Mouse (Mus musculus): Measurements from ENCODE around the gene H2-Aa.
A peak's percentile ranks its signal among the peaks of the same experiment; 100 is the strongest.
"Not testable (repeated sequence)": the region's sequence is repeated elsewhere in the genome, so short reads cannot be mapped to it uniquely, and the experiment has no call there.

The H2-Aa gene

GRCm38 (mm10) chr17:34287648-34288047 is at the start of gene H2-Aa:
TSS of gene H2-Aa (minus strand) at chr17:34287823.
- peak; percentile 82 for DNase-seq (ENCODE audit: low spot score)

GRCm38 (mm10) chr17:34331200-34331599 is 43.6 kb upstream of the H2-Aa start:
- no peak for DNase-seq (ENCODE audit: low spot score)

GRCm38 (mm10) chr17:34329807-34330206 is 42.2 kb upstream of the H2-Aa start:
- DNase-seq (ENCODE audit: low spot score) = no peak

DNA sequence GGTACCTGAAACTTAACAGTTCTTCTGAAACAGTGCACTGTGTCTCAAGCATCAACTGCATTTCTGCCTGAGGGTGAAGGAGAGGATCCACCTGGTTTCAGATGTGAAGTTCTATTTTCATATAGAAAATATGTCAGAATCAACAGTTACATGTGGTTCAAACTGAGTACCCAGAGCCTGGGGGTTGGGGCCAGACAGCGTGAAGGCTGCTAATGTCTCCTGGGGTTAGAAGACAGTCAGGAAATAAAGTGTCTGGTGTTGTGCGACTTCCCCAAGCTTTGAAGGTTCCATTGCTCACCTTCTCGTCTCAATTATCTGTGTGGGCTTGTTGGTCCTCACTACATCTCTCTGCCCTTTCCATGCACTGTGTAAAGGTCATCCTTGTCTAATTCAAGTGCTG is 38.8 kb upstream of the H2-Aa start:
- no peak for DNase-seq (ENCODE audit: low spot score)

DNA sequence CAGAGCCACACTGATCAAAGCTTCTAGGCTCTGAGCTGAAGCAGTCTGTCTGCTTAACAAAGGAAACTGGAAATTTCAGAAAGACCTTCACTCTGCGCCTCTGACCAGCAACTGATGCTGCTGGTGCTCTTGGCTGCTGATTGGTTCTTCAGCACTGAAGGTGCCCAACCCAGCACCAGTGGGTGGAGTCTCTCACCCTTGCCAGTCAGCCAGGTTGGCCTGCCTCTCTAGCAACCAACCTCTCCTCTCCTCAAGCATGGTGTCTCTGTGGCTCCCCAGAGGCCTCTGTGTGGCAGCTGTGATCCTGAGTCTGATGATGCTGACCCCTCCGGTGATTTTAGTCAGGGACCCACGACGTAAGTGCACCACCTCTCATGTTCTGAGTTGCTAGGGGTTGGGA is 37.8 kb upstream of the H2-Aa start, which contains the start of gene H2-Eb2:
H2-Eb2 (plus strand) TSS at position 230 of the 400 bp plus-strand sequence.
- DNase-seq (ENCODE audit: low spot score) = no peak

DNA sequence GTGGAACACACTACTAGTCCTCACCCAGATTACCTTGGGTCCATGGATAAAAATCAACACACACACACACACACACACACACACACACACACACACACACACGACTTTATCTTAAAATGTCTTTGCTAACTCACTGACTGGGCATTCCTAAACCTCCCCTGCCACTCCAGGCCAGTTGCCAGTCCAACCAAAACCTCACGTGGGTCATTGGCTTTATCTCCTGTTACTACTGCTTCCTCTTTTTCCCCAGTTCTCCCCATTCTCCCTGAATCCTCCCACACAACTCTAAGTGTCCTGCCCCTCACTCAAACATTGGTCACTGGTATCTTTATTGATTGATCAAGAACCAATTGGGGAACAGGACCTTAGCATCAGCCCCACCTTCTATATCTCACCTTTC is 29.7 kb upstream of the H2-Aa start:
- no peak for DNase-seq (ENCODE audit: low spot score)

GRCm38 (mm10) chr17:34316697-34317096 is 29.1 kb upstream of the H2-Aa start:
- DNase-seq (ENCODE audit: low spot score) = no peak

- no peak for DNase-seq (ENCODE audit: low spot score)
Observed at GRCm38 (mm10) chr17:34315512-34315911, 27.9 kb upstream of the H2-Aa start.

GRCm38 (mm10) chr17:34314286-34314685 is 26.7 kb upstream of the H2-Aa start:
- no peak for DNase-seq (ENCODE audit: low spot score)

GRCm38 (mm10) chr17:34313393-34313792 is 25.8 kb upstream of the H2-Aa start:
- DNase-seq (ENCODE audit: low spot score) = peak; percentile 57

DNA sequence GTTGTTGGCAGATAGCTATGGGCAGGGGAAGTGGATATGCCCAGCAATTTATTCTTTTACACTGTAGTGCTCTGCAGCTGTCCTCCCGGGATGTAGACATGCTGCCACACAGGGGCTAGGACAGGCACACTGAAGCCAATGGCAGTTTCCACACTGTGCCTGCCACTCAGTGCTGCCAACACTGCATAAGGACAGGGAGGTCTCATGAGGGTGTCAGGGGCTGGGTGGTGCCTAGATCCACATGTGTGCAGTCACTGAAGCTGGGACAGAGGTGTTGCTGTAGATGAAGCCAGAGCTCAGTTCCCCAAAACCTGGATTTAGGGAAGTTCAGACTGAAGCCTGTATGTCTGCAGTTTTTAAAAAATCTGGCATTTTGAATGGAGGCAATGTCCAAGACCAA is 24.6 kb upstream of the H2-Aa start:
- DNase-seq (ENCODE audit: low spot score) = no peak

DNA sequence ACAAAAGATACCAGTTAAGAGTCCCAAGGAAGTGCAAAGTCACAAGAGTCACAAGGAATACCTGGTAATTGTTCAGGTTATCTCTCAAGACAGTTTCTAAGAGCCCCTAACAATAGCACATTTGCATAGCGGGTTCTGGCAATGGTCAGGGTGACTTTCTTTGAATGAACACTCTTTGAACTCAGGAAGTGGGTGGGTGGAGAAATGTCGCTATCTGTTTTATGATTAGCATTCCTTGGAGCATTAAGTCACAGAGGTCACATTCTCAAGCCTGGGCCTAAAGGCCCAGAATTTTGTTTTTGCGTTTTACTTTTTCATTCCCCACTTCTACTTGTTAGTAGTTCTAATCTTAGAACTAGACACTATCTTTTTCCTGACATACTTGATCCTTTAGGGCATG is 22.9 kb upstream of the H2-Aa start:
- not testable (repeated sequence) for DNase-seq (ENCODE audit: low spot score)

- peak; percentile 51 for DNase-seq (ENCODE audit: low spot score)
Observed at GRCm38 (mm10) chr17:34309683-34310385, 22.2 kb upstream of the H2-Aa start.

- DNase-seq (ENCODE audit: low spot score) = no peak
Observed at GRCm38 (mm10) chr17:34309225-34309624, 21.6 kb upstream of the H2-Aa start.

DNA sequence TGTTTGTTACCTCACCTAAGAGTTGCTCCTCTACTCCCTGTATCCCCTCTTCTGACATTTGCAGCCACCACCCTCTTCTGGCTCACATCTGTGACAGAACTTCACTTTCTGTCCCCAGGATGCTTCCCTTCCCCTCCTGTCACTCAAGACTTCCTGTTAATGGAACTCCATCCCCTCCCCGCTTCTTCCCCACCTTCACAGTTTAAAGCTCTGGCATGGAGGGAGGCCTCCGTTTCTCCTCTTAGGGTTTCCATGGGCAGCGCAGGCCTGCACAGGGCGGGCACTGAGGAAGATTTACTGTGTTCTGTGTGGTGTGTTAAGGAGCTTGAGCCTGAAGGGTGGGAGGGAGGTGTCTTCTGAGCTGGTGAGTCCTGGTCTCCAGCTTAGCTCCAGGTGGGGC is 20.5 kb upstream of the H2-Aa start:
- DNase-seq (ENCODE audit: low spot score) = no peak

- no peak for DNase-seq (ENCODE audit: low spot score)
Observed at GRCm38 (mm10) chr17:34307216-34307615, 19.6 kb upstream of the H2-Aa start.

- no peak for DNase-seq (ENCODE audit: low spot score)
Observed at GRCm38 (mm10) chr17:34306407-34306806, 18.8 kb upstream of the H2-Aa start.

DNA sequence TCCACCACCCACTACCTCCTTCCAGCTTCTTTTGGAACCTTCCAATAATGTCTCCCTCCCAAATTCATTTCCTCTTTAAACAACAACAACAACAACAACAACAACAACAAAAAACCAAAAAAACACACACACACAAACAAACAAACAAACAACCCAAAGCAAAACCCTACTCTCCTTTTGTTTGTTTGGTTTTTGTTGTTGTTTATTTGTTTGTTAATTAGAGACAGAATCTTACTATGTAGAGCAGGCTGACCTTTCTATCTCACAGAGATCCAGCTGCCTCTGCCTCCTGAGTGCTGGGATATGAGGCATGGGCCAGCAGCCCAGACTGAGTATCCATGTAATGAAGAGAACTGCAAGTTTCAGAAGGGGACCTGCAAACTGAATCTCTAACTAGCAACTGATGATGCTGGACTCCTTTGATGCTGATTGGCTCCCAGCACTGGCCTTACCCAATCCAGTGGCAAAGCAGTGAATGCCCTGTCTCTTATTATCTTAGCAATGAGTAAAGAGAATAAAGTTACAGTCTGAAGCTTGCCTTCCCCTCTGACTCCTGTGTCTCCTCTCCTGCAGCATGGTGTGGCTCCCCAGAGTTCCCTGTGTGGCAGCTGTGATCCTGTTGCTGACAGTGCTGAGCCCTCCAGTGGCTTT is 17.9 kb upstream of the H2-Aa start, which contains the start of gene H2-Eb1:
H2-Eb1 (plus strand) TSS at position 488 of the 651 bp plus-strand sequence.
- DNase-seq (ENCODE audit: low spot score) = peak; percentile 85

DNA sequence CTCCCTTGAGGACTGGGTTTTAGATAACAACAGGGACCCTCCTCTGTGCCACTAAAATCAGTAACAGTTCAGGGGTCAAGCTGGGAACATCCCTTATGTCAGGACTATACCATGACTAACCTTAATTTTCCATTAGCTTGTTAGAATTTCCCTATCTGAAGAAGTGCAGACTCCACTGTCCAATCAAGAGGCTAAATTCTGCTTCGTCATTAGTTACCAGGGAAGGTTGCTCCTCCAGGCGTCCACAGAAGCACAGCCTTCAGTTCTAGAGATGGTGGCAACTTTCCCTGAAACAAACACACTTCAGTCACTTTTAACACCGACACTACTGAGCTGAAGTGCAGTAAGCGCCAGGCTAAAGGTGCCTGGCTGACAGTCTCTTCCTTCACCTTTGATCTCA is 17.1 kb upstream of the H2-Aa start:
- DNase-seq (ENCODE audit: low spot score) = peak; percentile 80

DNA sequence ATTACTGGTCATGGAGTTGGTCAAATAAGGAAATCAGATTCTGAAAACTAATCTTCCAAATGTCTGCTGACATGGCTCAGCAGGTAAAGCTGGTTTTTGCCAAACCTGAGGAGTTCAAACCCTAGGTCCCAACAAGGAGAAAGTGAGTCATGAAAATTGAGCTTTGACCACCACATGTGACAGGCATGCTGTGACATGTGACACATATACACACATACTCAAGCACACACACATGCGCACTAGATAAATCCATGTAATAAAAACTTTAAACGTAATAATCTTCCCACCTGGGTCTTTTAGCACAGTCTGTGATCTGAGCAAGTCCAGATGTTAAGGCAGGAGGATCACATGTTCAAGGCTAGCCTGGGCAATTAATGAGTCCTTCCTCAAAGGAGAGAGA is 16.2 kb upstream of the H2-Aa start:
- no peak for DNase-seq (ENCODE audit: low spot score)

- DNase-seq (ENCODE audit: low spot score) = no peak
Observed at GRCm38 (mm10) chr17:34301670-34302190, 14.1 kb upstream of the H2-Aa start.

DNA sequence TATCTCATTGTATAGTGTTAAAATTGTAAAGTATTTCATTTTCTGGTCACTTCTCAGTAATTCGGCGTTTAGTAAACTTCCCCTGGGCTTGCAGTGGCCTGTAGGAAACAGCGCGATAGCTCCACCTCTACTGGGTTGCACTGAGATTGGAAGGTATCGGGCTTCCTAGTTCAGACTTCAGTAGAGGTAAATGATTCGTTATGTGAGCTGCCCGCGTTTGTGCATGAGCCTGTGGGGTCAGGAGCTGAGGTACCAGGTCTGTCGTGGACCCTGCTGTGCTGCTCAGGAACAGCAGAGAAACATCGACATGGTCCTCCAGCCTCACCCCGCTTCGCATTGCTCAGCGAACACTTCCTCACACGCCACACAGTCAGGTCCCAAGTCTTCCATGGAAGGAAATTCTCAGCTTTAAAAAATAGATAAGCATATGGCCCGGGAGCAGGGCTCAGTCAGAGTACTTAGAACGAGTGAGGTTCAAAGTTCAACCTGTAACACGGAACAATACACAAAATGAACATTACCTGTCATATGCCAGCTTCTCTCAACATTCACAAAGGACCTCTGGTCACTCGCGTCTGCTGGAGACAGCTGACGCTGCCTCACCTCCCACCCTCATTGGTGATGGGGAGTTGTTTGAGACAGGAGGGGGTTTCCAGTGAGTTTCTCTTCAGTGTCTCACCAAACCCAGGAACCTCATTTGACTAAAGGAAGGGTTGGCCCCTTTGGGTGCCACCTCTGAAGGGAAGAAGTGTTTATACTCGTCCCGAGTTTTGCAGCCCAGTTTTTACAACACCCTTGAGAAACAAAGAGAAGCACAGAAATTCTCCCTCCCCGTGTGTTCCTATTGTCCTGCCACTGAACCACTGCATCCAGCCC is 13.3 kb upstream of the H2-Aa start:
- DNase-seq (ENCODE audit: low spot score) = no peak
